8 mouse cellular contexts compared by ENCODE assay signal in the genomic region with DNA sequence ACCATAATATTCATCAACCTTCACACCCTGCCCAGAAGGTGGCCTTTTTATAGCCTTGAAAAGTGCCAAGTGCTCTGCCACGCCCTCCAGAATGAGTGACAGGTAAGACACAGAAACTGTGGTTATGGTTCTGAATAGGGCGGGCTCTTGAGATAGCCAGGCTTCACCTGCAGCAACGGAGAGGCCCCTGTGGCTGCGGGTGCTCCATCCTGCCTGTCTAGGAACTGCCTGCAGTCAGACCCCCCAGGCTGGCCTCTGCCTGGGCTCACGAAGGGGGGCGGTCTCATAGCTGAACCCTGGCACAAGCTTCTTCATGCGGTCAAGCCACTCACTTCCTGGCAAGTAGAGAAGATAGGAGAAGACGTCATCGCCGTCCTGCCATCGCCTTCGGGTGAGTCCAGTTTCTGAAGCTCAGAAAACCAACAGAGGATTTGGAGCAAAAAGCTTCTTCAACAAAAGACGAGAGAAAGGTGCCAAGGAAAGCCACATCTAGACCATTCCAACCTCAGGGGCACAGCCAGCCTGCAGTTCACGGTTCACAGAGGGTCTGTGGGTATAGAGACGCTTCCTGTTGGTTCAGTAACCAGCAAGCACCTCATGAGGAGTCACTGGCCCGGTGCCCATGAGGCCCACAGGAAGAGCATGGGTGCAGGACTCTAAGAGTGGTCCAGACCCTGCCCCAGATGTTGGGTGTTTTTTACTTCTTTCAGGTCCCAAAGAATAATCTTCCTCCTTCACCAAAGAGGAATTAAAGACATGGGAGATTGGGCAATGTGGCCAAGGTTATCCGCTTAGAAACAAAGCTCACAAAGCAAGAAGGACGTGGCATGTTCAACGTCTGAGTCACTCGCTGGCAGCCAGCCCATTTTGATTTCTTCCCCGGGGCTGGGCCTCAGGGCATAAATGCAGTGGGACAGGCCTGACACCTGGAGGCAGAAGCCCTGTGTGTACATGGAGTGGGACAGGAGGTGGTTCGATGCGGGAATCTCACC. TPM values are rescaled to one million over a fixed set of nuclear protein-coding genes. Genes with fewer than 3 reads are reported as not detected.
DNase-seq lines count a peak whose midpoint lies in the region; ATAC-seq and TF ChIP-seq lines count a peak whose summit lies in the region.

No protein-coding gene starts in this region.

- H3K27ac ChIP-seq in testis, adult 2 months (ENCODE audit: control insufficient read depth, insufficient read depth, low read depth, low read length), result no peak overlapping the region

- peak; percentile 50; the same call in 1 of the 2 replicates for TF ChIP-seq CTCF in testis, adult 2 months (IDR thresholded peaks at IDR 0.05; ENCODE audit: control insufficient read depth, insufficient read depth, insufficient replicate concordance, low read depth, low read length)

- no peak for TF ChIP-seq POLR2A in testis, adult 2 months (IDR thresholded peaks at IDR 0.05; ENCODE audit: control insufficient read depth, low read depth, low read length)

- peak; percentile 22 for DNase-seq in embryo, embryonic 10.5 days (ENCODE audit: low spot score)
- no peak for DNase-seq in embryo, embryonic 11 days
- peak; percentile 99 for DNase-seq in adrenal gland, postnatal 14 days
- peak; percentile 78 for DNase-seq in fibroblast of lung, adult 2 months (ENCODE audit: low read depth)
- DNase-seq in left cerebral cortex, postnatal 4 days, result peak; percentile 70
- peak; percentile 92 to 96 for DNase-seq in monocyte, adult 2 months (ENCODE audit: low read depth in 1 of 2, low spot score in 2 of 2)

- ATAC-seq in inflammation-experienced regulatory T-cells, adult 6 months, result peak; percentile 48

- no peak overlapping the region for H3K4me3 ChIP-seq in testis, adult 2 months (ENCODE audit: control insufficient read depth, low read depth, low read length)

- no peaks in the 10 kb centered on the region for H3K27me3 ChIP-seq in testis, adult 2 months (ENCODE audit: control insufficient read depth, insufficient read depth, low read length)

- no peaks in the 10 kb centered on the region for H3K36me3 ChIP-seq in testis, adult 2 months (ENCODE audit: control insufficient read depth, insufficient read depth, low read length)

- intact Hi-C loops in left cerebral cortex, postnatal 4 days (cut with DNase I), result loop anchor here (5.0 kb wide), 1 partner anchor 208 kb away; a partner anchor contains a TSS

- peaks cover 9% of the 10 kb centered on the region for H3K4me1 ChIP-seq in testis, adult 2 months (ENCODE audit: control insufficient read depth, insufficient read depth, low read length)

RNA-seq across cellular contexts. Expression of a gene that starts 24.2 kb away (rescaled TPM):
- 0.38 TPM in 1 of 2 replicates, not detected in the other for total RNA-seq in adrenal gland, postnatal 14 days (2021)
- polyA plus RNA-seq in inflammation-experienced regulatory T-cells, adult 6 months (2017; shearing (Covaris generic)), result not detected
- total RNA-seq in left cerebral cortex, postnatal 4 days (2021), result not detected
- polyA plus RNA-seq in testis, adult 2 months (2012; rRNA removed), result 290 and 388 TPM in 2 replicates

RNA-seq across cellular contexts. Expression of a gene that starts 24.2 kb away (rescaled TPM):
- 0.33 TPM in 1 of 2 replicates, not detected in the other for total RNA-seq in adrenal gland, postnatal 14 days (2021)
- under 1 TPM in 2 of 3 experiments, not detected in 1; 0.26 to 0.39 TPM for polyA plus RNA-seq in inflammation-experienced regulatory T-cells, adult 6 months (2017; shearing (Covaris generic))
- total RNA-seq in left cerebral cortex, postnatal 4 days (2021), result under 1 TPM; 0.28 to 0.36 TPM
- 10.9 and 13.6 TPM in 2 replicates for polyA plus RNA-seq in testis, adult 2 months (2012; rRNA removed)

RNA-seq across cellular contexts. Expression of a gene that starts 37.6 kb away (rescaled TPM):
- total RNA-seq in adrenal gland, postnatal 14 days (2021), result 1.5 and 1.9 TPM in 2 replicates
- 1 to 10 TPM in 2 of 3 experiments, not detected in 1; 1.3 to 1.8 TPM for polyA plus RNA-seq in inflammation-experienced regulatory T-cells, adult 6 months (2017; shearing (Covaris generic))
- under 1 TPM; 0.56 to 0.64 TPM for total RNA-seq in left cerebral cortex, postnatal 4 days (2021)
- polyA plus RNA-seq in testis, adult 2 months (2012; rRNA removed), result 0.14 TPM in 1 of 2 replicates, not detected in the other
